Mouse (Mus musculus) ovary, postnatal 36 days (tissue): ENCODE data around the gene Dlx6.

Experiments used
- DNase-seq: peaks from one replicate; pipeline ENCODE4 v3.0.0; 2022; ENCODE audit warnings: low spot score, mixed read lengths

The Dlx6 gene

GRCm38 (mm10) chr6:6863160-6863870 is at the start of gene Dlx6:
Gene Dlx6, plus strand, starts transcription at chr6:6863334.
- peak; percentile 38 for DNase-seq

- DNase-seq = no peak
Measured at GRCm38 (mm10) chr6:6816821-6817220, 46.3 kb upstream of the Dlx6 start.

DNA sequence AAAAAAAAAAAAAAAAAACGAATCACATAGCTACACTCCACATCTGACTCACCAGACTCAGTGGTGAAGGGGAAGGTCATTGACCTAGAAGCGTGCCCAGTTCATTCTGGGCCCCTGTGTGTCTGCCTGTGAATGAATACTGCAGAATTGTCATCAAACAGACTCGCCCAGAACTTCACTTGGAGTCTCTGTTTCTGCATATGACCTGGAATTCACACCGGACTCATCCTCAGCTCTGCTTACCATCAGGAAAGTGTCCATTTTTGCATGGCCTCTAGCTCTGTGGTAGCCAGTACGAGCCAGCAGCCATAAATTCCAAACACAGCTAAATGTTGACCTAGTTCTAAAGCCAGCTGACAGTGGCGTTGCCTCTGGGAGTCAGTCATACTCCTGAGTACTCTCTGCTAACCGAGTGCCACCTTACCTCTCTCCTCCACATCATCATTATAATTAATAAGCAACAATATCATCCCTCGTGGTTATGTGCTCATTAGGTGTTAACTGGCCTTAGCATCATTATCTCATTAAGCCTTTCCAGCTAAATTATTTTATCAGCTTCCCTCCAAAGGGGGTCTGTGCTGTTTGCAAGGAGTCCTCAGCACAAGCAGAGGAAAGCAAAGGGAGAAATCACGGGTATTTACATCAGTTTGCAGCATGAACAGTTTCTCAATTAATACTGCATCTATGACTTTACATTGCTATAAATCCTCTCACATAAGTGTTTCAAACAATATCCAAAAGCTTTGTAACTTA is 44.9 kb upstream of the Dlx6 start:
- no peak for DNase-seq

DNA sequence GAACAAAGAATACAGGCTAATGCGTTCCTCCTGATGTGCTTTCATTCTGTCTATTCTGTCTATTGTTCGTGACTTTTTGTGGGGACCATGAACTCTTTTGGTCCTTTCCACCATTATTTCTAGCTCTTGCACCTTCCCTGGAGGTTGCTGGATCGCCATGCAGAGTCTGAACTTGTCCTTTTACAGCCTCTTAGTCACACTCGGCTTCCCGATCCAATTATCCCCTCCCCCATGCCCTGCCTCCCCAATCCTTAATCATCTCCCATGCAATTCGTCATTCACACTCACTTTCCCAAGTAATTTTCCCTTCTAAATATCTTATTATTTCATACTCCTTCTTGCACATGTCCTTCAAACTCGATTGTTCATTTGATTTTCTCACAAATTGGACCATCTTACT is 44.0 kb upstream of the Dlx6 start:
- DNase-seq = no peak

- no peak for DNase-seq
Measured at GRCm38 (mm10) chr6:6825313-6825712, 37.8 kb upstream of the Dlx6 start.

- no peak for DNase-seq
Measured at GRCm38 (mm10) chr6:6826861-6827260, 36.3 kb upstream of the Dlx6 start.

- DNase-seq = no peak
Measured at GRCm38 (mm10) chr6:6830446-6830845, 32.7 kb upstream of the Dlx6 start.

GRCm38 (mm10) chr6:6833301-6833700 is 29.8 kb upstream of the Dlx6 start:
- no peak for DNase-seq

DNA sequence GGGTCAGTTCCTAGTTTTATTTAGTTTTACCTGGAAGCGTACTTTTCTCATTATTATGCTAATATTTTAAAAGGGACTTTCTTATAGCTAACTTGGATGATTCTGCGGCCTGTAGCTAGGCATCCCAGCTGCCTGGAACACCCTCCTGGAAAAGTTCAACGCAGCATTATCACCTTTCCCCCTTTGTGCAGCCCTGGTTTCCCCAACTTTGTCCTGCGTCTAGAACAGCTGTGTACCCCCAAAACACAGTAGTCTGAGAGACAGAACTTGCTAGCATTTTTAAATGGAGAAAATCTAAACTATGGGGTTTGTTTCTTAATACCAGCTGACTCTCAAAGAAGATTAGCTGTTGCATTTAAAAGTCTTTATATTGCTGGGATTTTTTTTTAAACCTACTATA is 14.6 kb upstream of the Dlx6 start:
- no peak for DNase-seq

DNA sequence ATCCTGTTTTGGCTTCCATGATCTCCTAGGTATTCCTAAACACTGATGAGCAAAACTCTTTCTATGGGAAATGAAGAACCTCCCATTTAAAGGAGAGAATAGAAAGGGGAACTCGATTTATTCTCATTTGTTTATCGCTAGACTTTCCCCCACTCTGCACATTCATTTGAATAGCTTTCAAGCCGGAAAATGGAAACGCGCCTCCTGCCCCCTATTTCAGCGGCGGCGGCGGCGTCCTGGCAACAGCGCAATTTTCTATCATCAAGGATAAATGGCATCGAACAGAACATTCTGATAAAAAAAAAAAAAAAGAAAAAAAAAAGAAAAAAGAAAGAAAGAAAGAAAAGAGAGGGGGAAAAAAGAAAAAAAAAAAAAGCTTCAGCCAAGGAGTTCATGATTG is 13.4 kb upstream of the Dlx6 start:
- no peak for DNase-seq

DNA sequence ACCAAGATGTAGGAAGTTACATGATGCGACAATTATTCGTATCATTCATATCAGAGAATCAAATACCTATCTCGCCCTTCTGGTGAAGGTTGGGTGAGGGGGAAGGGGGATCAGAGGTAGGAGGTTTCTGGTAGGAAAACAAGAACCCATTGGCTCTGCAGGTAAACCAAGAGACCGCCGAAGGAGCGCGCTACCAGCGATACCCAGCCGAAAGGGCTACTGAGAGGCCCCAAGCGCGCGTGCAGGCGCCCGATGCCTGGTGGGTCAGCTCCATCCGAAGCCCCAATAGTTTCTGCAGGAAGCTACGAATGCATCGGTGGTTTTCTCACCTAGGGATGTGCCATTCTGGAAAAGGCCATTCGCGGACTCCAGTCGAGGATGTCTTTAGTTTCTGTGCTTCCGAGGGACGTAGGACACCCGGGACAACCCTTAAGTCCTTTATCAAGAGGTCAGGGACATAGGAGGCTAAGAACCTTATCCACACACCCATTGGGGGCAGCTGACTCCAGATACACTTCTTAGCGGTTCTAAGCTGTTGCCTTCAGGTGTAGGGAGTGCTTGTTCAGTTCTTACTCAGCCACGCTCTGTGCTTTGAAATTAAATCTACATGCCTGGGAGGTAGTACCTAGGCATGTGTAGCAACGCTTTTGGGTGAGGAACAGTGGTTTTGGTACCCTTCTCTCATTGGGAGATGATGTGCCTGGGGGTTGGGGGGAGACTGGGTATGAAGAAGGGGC is 12.6 kb upstream of the Dlx6 start:
- DNase-seq = no peak

- DNase-seq = no peak
Measured at GRCm38 (mm10) chr6:6851166-6851565, 12.0 kb upstream of the Dlx6 start.

- DNase-seq = no peak
Measured at GRCm38 (mm10) chr6:6852944-6853343, 10.2 kb upstream of the Dlx6 start.

- no peak for DNase-seq
Measured at GRCm38 (mm10) chr6:6854176-6854575, 9.0 kb upstream of the Dlx6 start.

DNA sequence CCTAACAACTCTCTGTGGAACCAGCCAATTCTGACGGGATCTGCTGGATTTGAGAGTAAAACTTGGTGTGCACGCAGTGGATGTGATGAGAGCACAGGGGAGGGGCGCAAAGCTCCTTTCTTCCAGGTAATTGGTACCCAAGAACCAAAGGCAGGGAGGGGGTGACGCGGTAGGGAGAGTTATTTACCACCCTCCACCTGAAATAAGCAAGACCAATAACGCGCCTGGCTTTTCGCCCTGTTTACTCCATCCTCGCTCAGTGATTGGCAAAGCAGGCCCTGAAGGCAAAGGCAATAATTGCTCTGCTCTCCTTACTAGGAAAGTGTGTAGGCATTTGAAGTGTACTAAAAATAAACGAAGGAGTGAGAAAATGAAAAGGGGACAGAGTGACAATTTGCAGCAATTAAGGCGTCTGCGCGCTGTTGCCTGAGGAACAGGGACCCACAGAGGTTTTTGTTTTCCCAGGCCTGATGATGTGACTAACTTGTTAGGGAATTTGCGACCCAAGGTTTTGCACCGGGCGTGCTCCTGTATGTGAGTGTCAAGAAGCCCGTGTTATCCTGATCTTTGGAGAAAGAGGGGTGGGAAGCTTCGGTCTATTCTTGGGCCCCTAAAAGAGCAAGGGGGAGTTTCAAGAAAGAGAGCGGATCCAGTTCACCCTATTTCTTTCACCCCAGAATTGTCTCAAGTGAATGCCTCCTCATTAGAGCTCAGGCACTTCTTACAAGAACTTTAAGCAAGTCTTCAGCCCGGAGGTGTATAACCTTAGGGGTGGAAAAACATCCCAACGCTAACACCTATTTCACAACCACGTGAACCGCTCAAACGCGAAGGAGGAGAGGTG is 8.0 kb upstream of the Dlx6 start:
- no peak for DNase-seq

- no peak for DNase-seq
Measured at GRCm38 (mm10) chr6:6855746-6856185, 7.4 kb upstream of the Dlx6 start.

GRCm38 (mm10) chr6:6856316-6856715 is 6.8 kb upstream of the Dlx6 start:
- no peak for DNase-seq

DNA sequence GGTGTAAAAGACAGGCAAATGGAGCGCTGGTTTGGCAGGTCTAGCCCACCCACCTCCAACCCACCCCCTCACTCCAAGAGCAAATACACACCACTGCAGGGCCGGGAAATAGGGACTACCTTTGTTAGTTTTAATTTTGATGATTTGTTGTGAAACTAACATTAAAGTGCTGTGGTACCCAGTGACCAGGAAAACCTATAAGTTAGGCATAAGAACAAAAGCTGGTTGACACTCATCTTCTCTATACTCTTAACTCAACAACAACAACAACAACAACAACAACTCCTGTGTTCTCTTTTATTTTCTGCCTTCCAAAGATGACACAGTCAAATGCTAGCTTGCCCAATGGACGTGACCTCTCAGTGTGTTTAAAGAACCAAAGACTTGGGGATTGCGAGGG is 6.3 kb upstream of the Dlx6 start:
- DNase-seq = no peak

DNA sequence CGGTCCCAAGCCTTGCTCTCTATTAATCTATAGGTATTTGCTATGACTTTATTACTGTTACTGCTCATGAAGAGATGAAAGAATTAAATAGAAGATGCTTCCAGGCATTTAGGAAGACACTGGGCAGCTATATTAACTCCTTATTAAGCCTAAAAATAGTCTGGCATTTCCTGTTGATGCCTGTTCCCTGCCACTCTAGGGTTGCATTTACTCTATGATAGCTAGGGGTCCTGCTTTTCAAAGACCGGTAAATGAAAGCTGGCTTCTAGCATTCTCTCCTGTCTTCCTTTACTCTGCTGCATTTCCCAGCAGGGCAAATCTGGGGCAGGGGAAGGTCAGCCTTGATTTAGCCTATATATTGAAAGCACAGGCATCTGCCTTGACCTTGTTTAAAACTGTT is 5.4 kb upstream of the Dlx6 start:
- DNase-seq = no peak

GRCm38 (mm10) chr6:6858571-6858970 is 4.6 kb upstream of the Dlx6 start:
- no peak for DNase-seq

DNA sequence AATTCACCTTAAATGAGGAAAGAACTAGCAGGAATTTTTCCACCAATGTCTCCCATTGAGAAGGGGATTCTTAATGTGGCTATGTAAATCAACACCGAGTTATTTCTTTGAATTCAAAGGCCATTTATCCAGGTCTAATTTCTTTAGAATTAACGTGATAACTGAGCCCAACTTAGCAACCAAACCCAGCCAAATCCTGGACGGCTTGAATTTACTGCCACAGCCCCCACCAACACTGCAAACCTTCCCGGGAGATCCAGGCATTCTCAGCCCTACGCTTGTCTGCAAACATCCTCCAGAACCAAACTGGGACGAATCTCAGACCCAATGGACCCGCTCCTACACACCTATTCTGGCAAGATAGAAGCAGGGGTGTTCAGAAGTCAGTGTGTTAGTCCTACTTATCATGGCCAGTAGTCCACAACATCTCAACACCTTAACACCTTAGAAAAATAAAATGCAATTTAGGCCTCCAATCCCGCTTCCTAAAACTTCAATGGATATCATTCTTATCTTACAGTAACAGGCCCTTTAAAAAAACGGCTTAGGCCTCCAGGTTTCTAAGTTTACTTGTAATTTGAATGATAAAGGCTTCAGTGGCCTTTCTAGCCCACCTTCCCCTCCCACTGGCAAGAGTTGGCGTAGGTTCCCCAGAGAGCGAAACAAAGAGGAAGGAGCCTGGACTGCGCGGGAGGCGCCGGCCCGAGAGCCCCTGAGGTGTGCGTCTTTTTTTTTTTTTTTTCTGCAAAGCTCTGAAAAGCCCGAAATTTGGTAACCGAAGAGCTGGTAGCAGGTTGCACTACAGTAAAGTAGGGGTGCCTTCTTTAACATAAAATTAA is 3.8 kb upstream of the Dlx6 start:
- no peak for DNase-seq
